Mouse (Mus musculus): ENCODE measurements around the gene Slc22a28.
"Not testable (repeated sequence)": the region's sequence is repeated elsewhere in the genome, so short reads cannot be mapped to it uniquely, and the experiment has no call there.

GRCm38 (mm10) chr19:8131881-8132280, at the start of gene Slc22a28:
- TF ChIP-seq POLR2A (IDR thresholded peaks at IDR 0.05; ENCODE audit: borderline replicate concordance, extremely low read depth, insufficient read depth, insufficient read length, poor library complexity, severe bottlenecking); CTCF (IDR thresholded peaks at IDR 0.05; ENCODE audit: borderline replicate concordance, extremely low read depth, insufficient read depth, insufficient read length): not testable (repeated sequence)

Measured in brain, embryonic 14.5 days (tissue).